Mouse (Mus musculus): ENCODE results near the gene Sec14l4.
A peak's percentile ranks its signal among the peaks of the same experiment; 100 is the strongest.

Sec14l4 gene

DNA sequence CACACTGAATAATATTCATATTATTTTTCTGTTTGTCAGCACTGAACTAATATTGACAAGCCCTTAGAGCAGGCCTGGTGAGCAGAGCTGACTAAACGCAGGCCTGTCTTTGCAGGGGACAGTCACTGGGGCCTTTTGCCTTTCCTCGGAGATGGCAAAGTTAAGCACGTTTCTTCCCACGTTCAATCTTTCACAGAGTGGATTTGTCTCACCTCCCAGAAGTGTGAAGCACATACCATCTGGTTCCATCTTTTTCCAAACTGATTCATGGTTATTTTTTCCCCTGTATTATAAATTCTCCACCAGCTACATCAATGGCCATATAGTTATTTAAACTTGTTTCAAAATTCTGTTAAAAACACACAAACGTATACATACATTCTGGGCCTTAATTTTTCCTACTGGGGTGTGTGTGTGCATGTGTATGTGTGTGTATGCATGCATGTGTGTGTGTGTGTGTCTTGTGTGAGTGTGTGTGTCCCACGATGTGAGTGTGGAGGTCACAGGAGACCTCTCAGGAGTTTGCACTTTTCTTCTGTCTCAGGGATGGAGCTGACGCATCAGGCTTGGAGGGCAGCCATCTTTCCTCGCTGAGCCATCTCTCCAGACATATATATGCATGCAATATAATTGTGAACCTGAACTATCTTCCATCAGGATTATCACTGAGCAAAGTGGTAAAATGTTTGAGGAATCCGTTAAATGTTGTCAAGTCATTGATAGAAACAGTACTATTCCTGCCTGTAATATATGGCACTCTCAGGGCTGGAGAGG is 3.5 kb upstream of the Sec14l4 start:
- no peak for DNase-seq (ENCODE audit: low read depth, low spot score)

DNA sequence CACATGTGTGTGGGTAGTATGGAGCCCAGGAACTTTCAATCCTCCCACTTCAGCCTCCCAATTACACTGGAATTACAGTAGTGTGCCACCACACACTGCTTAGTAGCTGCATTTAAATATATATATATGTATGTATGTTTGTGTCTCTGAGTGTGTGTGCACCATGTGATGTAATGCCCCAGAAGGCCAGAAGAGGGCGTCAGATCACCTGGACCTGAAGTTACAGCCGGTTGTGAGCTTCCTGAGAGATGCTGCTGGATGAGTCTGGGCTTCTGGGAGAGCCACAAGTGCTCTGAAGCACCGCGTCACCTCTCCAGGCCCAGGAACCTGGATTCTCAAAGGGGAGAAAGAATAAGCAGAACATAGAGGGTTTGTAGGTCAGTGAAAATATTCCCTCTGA is 1.9 kb upstream of the Sec14l4 start:
- DNase-seq (ENCODE audit: low read depth, low spot score): peak; percentile 73

- peak; percentile 25 for DNase-seq (ENCODE audit: low read depth, low spot score)
These were observed 699 bp downstream of the Sec14l4 start for GRCm38 (mm10) chr11:4031961-4032360.

GRCm38 (mm10) chr11:4033471-4033870 is 2.2 kb downstream of the Sec14l4 start:
- DNase-seq (ENCODE audit: low read depth, low spot score): no peak

DNA sequence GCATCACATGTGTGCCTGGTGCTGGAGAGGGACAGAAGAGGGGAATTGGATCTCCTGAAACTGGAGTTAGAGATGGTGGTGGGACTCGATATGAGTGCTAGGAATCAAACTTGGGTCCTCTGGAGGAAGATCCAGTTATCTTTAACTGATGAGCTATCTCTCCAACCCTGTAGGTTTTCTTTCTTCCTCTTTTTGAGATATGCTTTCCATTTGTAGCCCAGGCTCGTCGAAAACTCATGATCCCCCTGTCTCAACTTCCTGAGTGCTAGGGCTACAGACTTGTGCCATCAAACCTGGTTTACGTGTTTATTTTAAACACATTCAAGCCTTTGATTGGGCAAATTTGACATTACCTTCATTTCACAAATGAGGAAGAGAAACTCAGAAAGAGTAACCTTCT is 2.9 kb downstream of the Sec14l4 start:
- DNase-seq (ENCODE audit: low read depth, low spot score): no peak

GRCm38 (mm10) chr11:4035116-4035892 is 4.0 kb downstream of the Sec14l4 start:
- DNase-seq (ENCODE audit: low read depth, low spot score): peak; percentile 83

DNA sequence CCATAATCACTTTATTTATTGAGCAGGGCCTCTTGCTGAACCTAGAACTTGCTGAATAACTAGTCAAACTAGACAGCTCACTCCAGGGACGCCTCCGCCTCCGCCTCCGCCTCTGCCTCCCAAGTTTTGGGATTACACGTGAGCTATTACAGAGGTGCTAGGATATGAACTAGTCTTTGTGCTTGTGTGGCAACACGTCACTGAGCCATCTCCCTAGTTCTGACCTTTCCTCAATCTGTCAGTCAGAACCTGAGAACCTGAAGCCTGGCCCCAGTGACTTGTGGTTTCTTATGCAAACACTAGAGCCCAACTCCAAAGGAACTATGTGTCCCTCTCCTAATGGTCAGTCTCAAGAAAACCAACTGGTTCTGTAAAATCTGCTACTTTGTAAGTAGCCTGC is 4.7 kb downstream of the Sec14l4 start:
- DNase-seq (ENCODE audit: low read depth, low spot score): no peak

GRCm38 (mm10) chr11:4036365-4037084 is 5.3 kb downstream of the Sec14l4 start:
- DNase-seq (ENCODE audit: low read depth, low spot score): no peak

DNA sequence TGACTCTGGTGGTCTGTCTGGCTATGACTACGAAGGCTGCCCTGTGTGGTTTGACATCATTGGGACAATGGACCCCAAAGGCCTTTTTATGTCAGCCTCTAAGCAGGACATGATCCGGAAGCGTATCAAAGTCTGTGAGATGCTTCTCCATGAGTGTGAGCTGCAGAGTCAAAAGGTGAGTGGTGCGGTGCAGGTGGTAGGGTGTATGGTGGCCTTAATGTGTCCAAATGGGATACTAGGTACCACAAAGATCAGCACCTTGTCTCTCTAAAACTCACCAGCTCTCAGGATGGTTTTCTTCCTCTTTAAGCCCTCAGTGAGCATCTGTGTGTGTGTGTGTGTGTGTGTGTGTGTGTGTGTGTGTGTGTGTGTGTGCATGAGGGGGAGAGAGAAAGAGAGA is 8.7 kb downstream of the Sec14l4 start:
- no peak for DNase-seq (ENCODE audit: low read depth, low spot score)

- no peak for DNase-seq (ENCODE audit: low read depth, low spot score)
These were observed 9.9 kb downstream of the Sec14l4 start for GRCm38 (mm10) chr11:4041123-4041625.

- no peak for DNase-seq (ENCODE audit: low read depth, low spot score)
These were observed 11.8 kb downstream of the Sec14l4 start for GRCm38 (mm10) chr11:4043081-4043480.

DNA sequence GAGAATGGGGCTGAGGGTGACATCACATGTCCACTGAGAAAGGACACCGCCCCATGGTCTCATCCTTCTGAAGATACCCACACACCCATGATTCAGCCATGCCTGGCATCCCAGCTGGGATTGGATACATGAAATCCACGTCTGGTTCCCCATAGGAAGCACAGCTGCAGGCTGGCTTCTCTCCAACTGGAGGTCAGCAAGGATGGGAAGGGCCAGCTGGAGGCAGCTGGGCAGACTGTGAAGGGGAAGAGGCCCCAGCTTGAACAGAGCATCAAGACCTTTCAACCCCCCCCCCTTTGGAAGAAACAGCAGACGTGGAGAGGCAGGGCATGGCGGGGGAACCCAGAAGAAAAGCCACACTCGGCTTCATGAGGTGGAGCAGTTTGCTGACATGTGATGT is 15.3 kb downstream of the Sec14l4 start:
- DNase-seq (ENCODE audit: low read depth, low spot score): no peak

DNA sequence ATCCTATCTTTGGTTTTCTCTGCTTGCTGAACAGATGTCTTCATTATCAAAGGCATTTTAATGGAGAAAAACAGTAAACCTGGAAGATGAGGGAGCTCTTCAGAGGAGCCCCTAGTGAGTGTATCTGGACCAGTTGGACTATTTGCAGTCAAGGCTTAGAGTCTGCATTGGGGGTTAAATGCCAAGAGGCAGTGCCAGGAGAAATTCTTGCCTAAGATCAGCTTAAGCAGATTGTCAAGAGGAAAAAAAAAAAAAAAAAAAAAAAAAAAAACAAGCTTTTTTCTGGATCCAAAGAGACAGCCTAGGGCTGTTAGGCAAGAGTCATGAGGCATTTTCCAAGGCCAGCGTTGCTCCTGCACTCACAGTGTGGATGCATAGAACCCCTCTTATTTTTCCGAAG is 16.5 kb downstream of the Sec14l4 start:
- DNase-seq (ENCODE audit: low read depth, low spot score): no peak

- no peak for DNase-seq (ENCODE audit: low read depth, low spot score)
These were observed 17.2 kb downstream of the Sec14l4 start for GRCm38 (mm10) chr11:4048438-4048837.

GRCm38 (mm10) chr11:4053586-4053985 is 22.3 kb downstream of the Sec14l4 start:
- DNase-seq (ENCODE audit: low read depth, low spot score): peak; percentile 84

DNA sequence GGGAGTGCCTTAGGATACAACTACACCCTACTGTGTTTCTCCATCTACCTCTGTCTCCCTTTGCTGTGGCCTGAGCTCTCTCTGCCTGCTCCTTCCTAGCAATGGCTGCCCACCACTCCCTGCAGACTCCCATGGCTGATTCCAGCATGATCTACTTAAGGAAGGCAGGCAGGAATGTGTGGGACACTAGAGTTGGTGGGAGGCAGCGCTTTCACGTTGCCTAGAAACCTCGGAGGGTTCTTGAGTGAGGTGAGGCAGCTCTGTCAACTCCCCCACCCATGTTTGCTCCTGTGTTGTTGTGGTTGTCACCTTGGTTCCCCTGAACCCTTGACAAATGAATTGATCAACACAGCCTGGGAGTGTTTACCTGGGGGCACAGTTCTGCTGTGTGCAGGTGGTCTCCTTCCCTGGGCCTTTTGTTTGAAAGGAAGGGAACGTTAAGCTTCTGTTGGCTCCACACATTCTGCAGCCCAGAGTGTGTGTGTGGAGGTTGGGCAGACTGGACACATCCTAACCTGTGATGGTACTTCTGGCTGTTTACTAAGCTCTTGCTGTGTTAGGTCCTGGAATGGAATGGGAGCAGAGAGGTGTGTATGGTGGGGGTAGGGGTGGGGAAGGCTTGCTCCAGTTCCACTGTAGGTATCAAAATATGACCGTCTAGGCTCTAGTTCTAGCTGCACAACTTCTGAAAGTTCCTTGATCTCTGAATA is 29.8 kb downstream of the Sec14l4 start:
- peak; percentile 47 for DNase-seq (ENCODE audit: low read depth, low spot score)

- DNase-seq (ENCODE audit: low read depth, low spot score): no peak
These were observed 31.3 kb downstream of the Sec14l4 start for GRCm38 (mm10) chr11:4062523-4062922.

GRCm38 (mm10) chr11:4062981-4063380 is 31.7 kb downstream of the Sec14l4 start:
- no peak for DNase-seq (ENCODE audit: low read depth, low spot score)

GRCm38 (mm10) chr11:4064627-4065122 is 33.4 kb downstream of the Sec14l4 start, which contains the start of gene Sec14l3:
Sec14l3 (plus strand) TSS chr11:4064841.
- DNase-seq (ENCODE audit: low read depth, low spot score): no peak

GRCm38 (mm10) chr11:4069664-4070063 is 38.4 kb downstream of the Sec14l4 start:
- DNase-seq (ENCODE audit: low read depth, low spot score): no peak

- DNase-seq (ENCODE audit: low read depth, low spot score): peak; percentile 54
These were observed 45.4 kb downstream of the Sec14l4 start for GRCm38 (mm10) chr11:4076633-4077032.

Measured in R1 (cell line).